Mouse (Mus musculus) MN1 (cell line): ENCODE measurements at regions not wholly inside any gene's neighbourhood (a gene's known extent, or its start where the extent isn't known, plus 50 kb on each side); places are given as distances from the start of the nearest gene placed in this dataset.

ENCODE experiments used
- DNase-seq: peaks from one replicate; pipeline ENCODE4 v3.0.0-alpha.2; 2016; ENCODE audit warnings: low spot score

GRCm38 (mm10) chr10:37602936-37603335 lies 464.2 kb upstream of the Marcks start:
- no peak for DNase-seq

GRCm38 (mm10) chr10:37589889-37590288 lies 451.2 kb upstream of the Marcks start:
- DNase-seq: peak; percentile 24

GRCm38 (mm10) chr10:37589009-37589408 lies 450.3 kb upstream of the Marcks start:
- no peak for DNase-seq

GRCm38 (mm10) chr10:37571171-37571570 lies 432.5 kb upstream of the Marcks start:
- DNase-seq: no peak

GRCm38 (mm10) chr10:37561705-37562104 lies 423.0 kb upstream of the Marcks start:
- DNase-seq: no peak

GRCm38 (mm10) chr10:37549446-37549845 lies 410.7 kb upstream of the Marcks start:
- DNase-seq: no peak

- no peak for DNase-seq
These were observed 402.0 kb upstream of the Marcks start for GRCm38 (mm10) chr10:37540703-37541102.

- DNase-seq: no peak
These were observed 367.4 kb upstream of the Marcks start for GRCm38 (mm10) chr10:37505966-37506615.

GRCm38 (mm10) chr10:37504468-37504867 lies 365.7 kb upstream of the Marcks start:
- DNase-seq: no peak

GRCm38 (mm10) chr10:37502505-37502904 lies 363.8 kb upstream of the Marcks start:
- no peak for DNase-seq

GRCm38 (mm10) chr10:37501043-37501442 lies 362.3 kb upstream of the Marcks start:
- no peak for DNase-seq

GRCm38 (mm10) chr10:37495467-37495866 lies 356.7 kb upstream of the Marcks start:
- no peak for DNase-seq

GRCm38 (mm10) chr10:37494552-37495166 lies 355.9 kb upstream of the Marcks start:
- no peak for DNase-seq

- DNase-seq: peak; percentile 18
These were observed 355.4 kb upstream of the Marcks start for GRCm38 (mm10) chr10:37494098-37494497.

- no peak for DNase-seq
These were observed 345.7 kb upstream of the Marcks start for GRCm38 (mm10) chr10:37484311-37485023.

- DNase-seq: no peak
These were observed 344.8 kb upstream of the Marcks start for GRCm38 (mm10) chr10:37483521-37483920.

GRCm38 (mm10) chr10:37481879-37482278 lies 343.2 kb upstream of the Marcks start:
- no peak for DNase-seq

GRCm38 (mm10) chr10:37480331-37480730 lies 341.6 kb upstream of the Marcks start:
- DNase-seq: no peak

- DNase-seq: no peak
These were observed 339.4 kb upstream of the Marcks start for GRCm38 (mm10) chr10:37478108-37478507.

- DNase-seq: no peak
These were observed 334.4 kb upstream of the Marcks start for GRCm38 (mm10) chr10:37473086-37473485.

- no peak for DNase-seq
These were observed 318.7 kb upstream of the Marcks start for GRCm38 (mm10) chr10:37457384-37457783.

- no peak for DNase-seq
These were observed 311.2 kb upstream of the Marcks start for GRCm38 (mm10) chr10:37449894-37450293.
